Mouse (Mus musculus) kidney, embryonic 15.5 days (tissue): ENCODE results near the gene Phldb1. TPM values are rescaled to one million over a fixed set of nuclear protein-coding genes. Genes with fewer than 3 reads are reported as not detected.
A peak's percentile ranks its signal among the peaks of the same experiment; 100 is the strongest.
"Not testable (repeated sequence)": the region's sequence is repeated elsewhere in the genome, so short reads cannot be mapped to it uniquely, and the experiment has no call there.

Source experiments
- ATAC-seq: fragments of 200-750 bp; cut with Nextera tagmentation; replicated peaks from 2 replicates; pipeline ENCODE4 v1.8.0; 2017; ENCODE audit warnings: moderate TSS enrichment; ENCODE audit not compliant: low FRiP score
- H3K27ac ChIP-seq: fragments of 300-500 bp; sonication (generic); 2 replicates; pipeline ENCODE4 v1.5.1; 2015; ENCODE audit warnings: mild to moderate bottlenecking, inconsistent platforms
- H3K27me3 ChIP-seq: fragments of 300-500 bp; sonication (generic); 2 replicates; pipeline ENCODE4 v1.6.1; 2015; ENCODE audit warnings: inconsistent platforms
- H3K36me3 ChIP-seq: fragments of 300-500 bp; sonication (generic); 2 replicates; pipeline ENCODE4 v1.6.1; 2015; ENCODE audit warnings: inconsistent platforms
- H3K4me1 ChIP-seq: fragments of 300-500 bp; sonication (generic); 2 replicates; pipeline ENCODE4 v1.6.1; 2015; ENCODE audit warnings: inconsistent platforms
- H3K4me2 ChIP-seq: fragments of 300-500 bp; sonication (generic); 2 replicates; pipeline ENCODE4 v1.6.1; 2015; ENCODE audit warnings: moderate library complexity, mild to moderate bottlenecking, inconsistent platforms
- H3K4me3 ChIP-seq: fragments of 300-500 bp; sonication (generic); replicated peaks from 2 replicates; pipeline ENCODE4 v1.5.1; 2015; ENCODE audit warnings: mild to moderate bottlenecking, inconsistent platforms
- H3K9ac ChIP-seq: fragments of 300-500 bp; sonication (generic); 2 replicates; pipeline ENCODE4 v1.6.1; 2015; ENCODE audit warnings: mild to moderate bottlenecking, inconsistent platforms
- H3K9me3 ChIP-seq: fragments of 300-500 bp; sonication (generic); replicated peaks from 2 replicates; pipeline ENCODE4 v1.6.1; 2016; ENCODE audit warnings: inconsistent platforms
- WGBS: fragments of 180-500 bp; shearing (Covaris S2); methylation state at CpG from one replicate; pipeline ENCODE4 v1.1.7; 2015; ENCODE audit warnings: mixed read lengths; 5-methylcytosine and 5-hydroxymethylcytosine counted together
- polyA plus RNA-seq: library from polyadenylated mRNA; unstranded; fragments of >200 nt; fragmentation: Nextera tagmentation; extraction: Ambion mirVana; gene quantifications from 2 replicates; pipeline ENCODE4 v1.2.1, GENCODE M21; 2015

Gene Phldb1
- polyA plus RNA-seq, 1 experiment from 2014 or later = 36.4 TPM

GRCm38 (mm10) chr9:44644186-44644585, 90.8 kb downstream of the Phldb1 start:
- Histone ChIP-seq H3K4me3 (no peak overlapping the region), H3K27ac (no peak overlapping the region), H3K4me2 (no peak overlapping the region), H3K9ac (no peak overlapping the region), H3K36me3 (peaks cover 10% of the 10 kb centered on the region; the same call in 1 of the 2 replicates), H3K9me3 (no peaks in the 10 kb centered on the region), H3K27me3 (no peaks in the 10 kb centered on the region), H3K4me1 (no peaks in the 10 kb centered on the region)
- 87% methylated on average over 2 of the region's 2 CpGs for whole genome bisulfite sequencing
- ATAC-seq = no peak

- Histone ChIP-seq H3K4me3 (no peak overlapping the region), H3K4me1 (no peaks in the 10 kb centered on the region), H3K27me3 (no peaks in the 10 kb centered on the region), H3K9me3 (no peaks in the 10 kb centered on the region), H3K9ac (no peak overlapping the region), H3K36me3 (peaks cover 19% of the 10 kb centered on the region), H3K4me2 (no peak overlapping the region), H3K27ac (no peak overlapping the region)
- WGBS = 95% methylated on average over 7 of the region's 7 CpGs
- no peak for ATAC-seq
Observed at GRCm38 (mm10) chr9:44643103-44643502, 91.9 kb downstream of the Phldb1 start.

- no peak for ATAC-seq
- H3K4me2 ChIP-seq = no peak overlapping the region
- no peak overlapping the region for H3K9ac ChIP-seq
- H3K36me3 ChIP-seq = peaks cover 33% of the 10 kb centered on the region
- H3K9me3 ChIP-seq = no peaks in the 10 kb centered on the region
- no peaks in the 10 kb centered on the region for H3K4me1 ChIP-seq
- no peaks in the 10 kb centered on the region for H3K27me3 ChIP-seq
- WGBS = 86% methylated on average over 2 of the region's 2 CpGs
- H3K27ac ChIP-seq = no peak overlapping the region
- H3K4me3 ChIP-seq = no peak overlapping the region
Observed at GRCm38 (mm10) chr9:44641616-44642015, 93.4 kb downstream of the Phldb1 start.

- no peaks in the 10 kb centered on the region for H3K9me3 ChIP-seq
- H3K27me3 ChIP-seq = no peaks in the 10 kb centered on the region
- H3K4me1 ChIP-seq = no peaks in the 10 kb centered on the region
- H3K4me3 ChIP-seq = no peak overlapping the region
- no peak overlapping the region for H3K9ac ChIP-seq
- H3K36me3 ChIP-seq = peaks cover 42% of the 10 kb centered on the region
- no peak overlapping the region for H3K27ac ChIP-seq
- 91% methylated on average over 3 of the region's 3 CpGs for WGBS
- no peak for ATAC-seq
- no peak overlapping the region for H3K4me2 ChIP-seq
Observed at GRCm38 (mm10) chr9:44640646-44641357, 94.2 kb downstream of the Phldb1 start.

GRCm38 (mm10) chr9:44640028-44640427, 95.0 kb downstream of the Phldb1 start:
- WGBS = 51% methylated on average over 1 of the region's 1 CpGs
- H3K36me3 ChIP-seq = peaks cover 49% of the 10 kb centered on the region
- H3K9me3 ChIP-seq, H3K4me2 ChIP-seq, H3K4me3 ChIP-seq, H3K27me3 ChIP-seq, H3K27ac ChIP-seq, H3K4me1 ChIP-seq, H3K9ac ChIP-seq: not testable (repeated sequence)
- peak; percentile 52; the same call in 1 of the 2 replicates for ATAC-seq

- WGBS = 87% methylated on average over 9 of the region's 9 CpGs
- not testable (repeated sequence) for H3K4me3 ChIP-seq, H3K9ac ChIP-seq, H3K27ac ChIP-seq, H3K4me2 ChIP-seq, H3K9me3 ChIP-seq, ATAC-seq, H3K4me1 ChIP-seq, H3K27me3 ChIP-seq
- peaks cover 62% of the 10 kb centered on the region for H3K36me3 ChIP-seq
Observed at GRCm38 (mm10) chr9:44638726-44639125, 96.3 kb downstream of the Phldb1 start.

- WGBS = 76% methylated on average over 15 of the region's 15 CpGs
- H3K36me3 ChIP-seq = peaks cover 73% of the 10 kb centered on the region
Observed at GRCm38 (mm10) chr9:44637551-44638169, 97.3 kb downstream of the Phldb1 start.

More at GRCm38 (mm10) chr9:44637551-44638169, 97.3 kb downstream of the Phldb1 start:
- no peak overlapping the region for H3K4me2 ChIP-seq
- 0 out of 2 replicates have a peak overlapping the region, but pooled peaks have one; percentile 13 for H3K27ac ChIP-seq
- H3K27me3 ChIP-seq = no peaks in the 10 kb centered on the region
- no peaks in the 10 kb centered on the region for H3K9me3 ChIP-seq
- H3K4me1 ChIP-seq = no peaks in the 10 kb centered on the region
- no peak overlapping the region for H3K4me3 ChIP-seq
- no peak for ATAC-seq
- no peak overlapping the region for H3K9ac ChIP-seq

Other genes with a start within 250 kb of the Phldb1 start
- gene Cxcr5, start 173.3 kb downstream of the Phldb1 start, polyA plus RNA-seq = not detected in 2 replicates
- 16.7 and 17.9 TPM in 2 replicates for gene Ddx6, start 130.3 kb downstream of the Phldb1 start, polyA plus RNA-seq
- 0.22 and 0.23 TPM in 2 replicates for gene Treh, start 62.0 kb downstream of the Phldb1 start, polyA plus RNA-seq
- 201 and 202 TPM in 2 replicates for gene Arcn1, start 32.6 kb upstream of the Phldb1 start, polyA plus RNA-seq
- gene Ift46, start 32.7 kb upstream of the Phldb1 start, polyA plus RNA-seq = 99.3 and 105 TPM in 2 replicates
- 20.0 and 24.6 TPM in 2 replicates for gene Tmem25, start 64.1 kb upstream of the Phldb1 start, polyA plus RNA-seq
- 87.3 and 99.8 TPM in 2 replicates for gene Ttc36, start 67.9 kb upstream of the Phldb1 start, polyA plus RNA-seq
- gene Kmt2a, start 146.1 kb upstream of the Phldb1 start, polyA plus RNA-seq = 14.6 and 16.3 TPM in 2 replicates
- 714 and 843 TPM in 2 replicates for gene Atp5l, start 185.5 kb upstream of the Phldb1 start, polyA plus RNA-seq
- 23.7 and 25.5 TPM in 2 replicates for gene Ube4a, start 230.4 kb upstream of the Phldb1 start, polyA plus RNA-seq
- gene Cd3g, start 245.2 kb upstream of the Phldb1 start, polyA plus RNA-seq = not detected in 2 replicates
- not detected in 2 replicates for gene Cd3d, start 246.6 kb upstream of the Phldb1 start, polyA plus RNA-seq